Mouse (Mus musculus) cerebral cortex, adult 2 months (tissue): ENCODE measurements around the gene Socs7.

ENCODE experiments used
- WGBS: fragments of 180-500 bp; shearing (Covaris S2); methylation state at CpG from one replicate; pipeline ENCODE4 v1.1.7; 2018; 5-methylcytosine and 5-hydroxymethylcytosine counted together

Socs7 gene

DNA sequence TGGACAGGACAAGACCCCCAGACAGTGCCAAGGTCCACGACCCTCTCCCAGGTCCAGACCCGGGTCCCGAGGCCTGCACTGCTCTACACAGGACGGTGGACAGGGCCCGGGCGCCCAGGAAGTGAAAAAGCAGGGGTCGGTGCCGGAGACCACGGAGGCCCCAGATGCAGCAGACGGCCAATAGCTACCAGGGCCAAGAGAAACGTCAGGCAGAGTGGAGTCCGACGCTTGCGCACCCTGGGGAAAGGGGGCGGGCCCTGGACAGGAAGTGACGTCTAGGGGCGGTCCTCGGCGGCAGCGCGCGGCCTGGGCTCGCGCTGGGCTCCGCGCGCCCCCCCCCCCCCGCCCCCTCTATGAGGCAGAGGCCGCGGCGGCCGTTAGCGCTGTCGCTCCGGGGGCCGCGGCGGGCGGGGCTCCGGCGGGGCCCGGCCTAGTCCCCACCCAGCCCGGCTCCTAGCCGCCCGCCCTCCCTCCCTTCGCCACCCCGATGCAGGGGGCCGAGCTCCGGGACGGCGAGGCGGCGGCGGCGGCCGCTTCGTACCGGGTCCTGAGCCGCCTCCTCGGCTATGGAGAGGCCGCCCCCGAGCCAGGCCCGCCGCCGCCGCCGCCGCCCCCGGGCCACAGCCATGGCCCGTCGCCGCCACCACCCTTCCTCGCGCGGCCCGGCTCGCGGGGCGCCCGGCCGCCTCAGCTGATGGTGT, at the start of gene Socs7:
TSS of gene Socs7 (plus strand) at position 604 of the 701 bp plus-strand sequence.
- WGBS, result 1% methylated on average over 47 of the region's 81 CpGs

DNA sequence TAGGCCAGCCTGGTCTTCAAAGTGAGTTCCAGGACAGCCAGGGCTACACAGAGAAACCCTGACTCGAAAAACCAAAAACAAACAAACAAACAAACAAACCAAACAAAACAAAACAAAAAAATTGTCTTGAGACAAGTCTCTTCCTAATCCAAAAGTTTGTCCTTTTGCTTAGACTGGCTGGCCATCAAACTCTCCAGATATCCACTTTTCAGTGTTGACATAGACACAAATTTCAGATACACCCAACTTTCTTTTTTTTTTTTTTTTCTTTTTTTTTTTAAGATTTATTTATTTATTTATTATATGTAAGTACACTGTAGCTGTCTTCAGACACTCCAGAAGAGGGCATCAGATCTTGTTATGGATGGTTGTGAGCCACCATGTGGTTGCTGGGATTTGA, 49.5 kb upstream of the Socs7 start:
- 88% methylated on average over 1 of the region's 1 CpGs for WGBS

DNA sequence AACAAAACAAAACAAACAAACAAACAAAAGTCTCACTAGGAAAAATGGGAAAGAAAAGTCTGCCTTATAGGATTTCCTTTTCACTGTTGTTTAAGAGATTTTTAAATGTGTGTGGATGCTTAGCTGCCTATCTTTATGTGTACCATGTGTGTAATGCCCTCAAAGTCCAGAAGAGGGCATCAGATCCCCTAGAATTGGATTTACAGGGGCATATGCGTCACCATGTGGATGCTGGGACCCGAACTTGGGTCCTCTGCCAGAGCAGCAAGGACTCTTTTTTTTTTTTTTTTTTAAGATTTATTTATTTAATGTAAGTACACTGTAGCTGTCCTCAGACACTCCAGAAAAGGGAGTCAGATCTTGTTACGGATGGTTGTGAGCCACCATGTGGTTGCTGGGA, 48.2 kb upstream of the Socs7 start:
- WGBS, result 92% methylated on average over 3 of the region's 3 CpGs

DNA sequence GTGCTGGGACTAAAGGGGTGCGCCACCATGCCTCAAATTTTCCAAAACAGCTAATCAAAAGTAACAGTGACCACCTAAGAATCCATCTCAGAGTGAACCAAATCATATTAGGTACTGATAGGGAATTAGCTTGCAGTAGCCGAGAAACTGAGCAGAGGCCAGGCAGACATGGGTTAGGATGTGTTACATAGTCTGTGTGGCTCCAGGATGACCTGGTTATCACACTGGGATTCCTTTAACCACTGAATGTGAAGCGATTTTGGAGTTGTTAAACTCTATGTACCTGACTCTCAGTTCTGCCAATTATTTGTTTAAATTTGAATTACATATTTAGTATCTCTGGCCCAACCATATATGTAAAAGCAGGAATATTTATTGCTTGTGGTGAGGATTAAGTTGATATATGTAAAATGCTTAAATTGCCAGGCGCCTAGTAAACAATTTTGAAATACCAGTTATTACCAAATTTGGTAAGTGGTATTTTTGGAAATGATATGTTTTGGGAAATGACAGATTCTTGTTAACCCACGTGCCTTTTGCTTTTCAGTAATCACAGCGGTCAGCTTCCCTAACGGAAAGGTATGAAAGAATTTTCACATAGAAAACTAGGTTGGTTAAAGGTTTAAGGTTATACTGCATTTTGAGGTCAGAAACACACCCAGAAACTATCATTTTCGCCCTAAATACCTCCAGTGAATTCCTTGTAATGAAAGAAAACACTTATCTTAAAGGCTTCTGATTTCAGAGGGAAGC, 47.4 kb upstream of the Socs7 start:
- WGBS, result 39% methylated on average over 8 of the region's 8 CpGs

DNA sequence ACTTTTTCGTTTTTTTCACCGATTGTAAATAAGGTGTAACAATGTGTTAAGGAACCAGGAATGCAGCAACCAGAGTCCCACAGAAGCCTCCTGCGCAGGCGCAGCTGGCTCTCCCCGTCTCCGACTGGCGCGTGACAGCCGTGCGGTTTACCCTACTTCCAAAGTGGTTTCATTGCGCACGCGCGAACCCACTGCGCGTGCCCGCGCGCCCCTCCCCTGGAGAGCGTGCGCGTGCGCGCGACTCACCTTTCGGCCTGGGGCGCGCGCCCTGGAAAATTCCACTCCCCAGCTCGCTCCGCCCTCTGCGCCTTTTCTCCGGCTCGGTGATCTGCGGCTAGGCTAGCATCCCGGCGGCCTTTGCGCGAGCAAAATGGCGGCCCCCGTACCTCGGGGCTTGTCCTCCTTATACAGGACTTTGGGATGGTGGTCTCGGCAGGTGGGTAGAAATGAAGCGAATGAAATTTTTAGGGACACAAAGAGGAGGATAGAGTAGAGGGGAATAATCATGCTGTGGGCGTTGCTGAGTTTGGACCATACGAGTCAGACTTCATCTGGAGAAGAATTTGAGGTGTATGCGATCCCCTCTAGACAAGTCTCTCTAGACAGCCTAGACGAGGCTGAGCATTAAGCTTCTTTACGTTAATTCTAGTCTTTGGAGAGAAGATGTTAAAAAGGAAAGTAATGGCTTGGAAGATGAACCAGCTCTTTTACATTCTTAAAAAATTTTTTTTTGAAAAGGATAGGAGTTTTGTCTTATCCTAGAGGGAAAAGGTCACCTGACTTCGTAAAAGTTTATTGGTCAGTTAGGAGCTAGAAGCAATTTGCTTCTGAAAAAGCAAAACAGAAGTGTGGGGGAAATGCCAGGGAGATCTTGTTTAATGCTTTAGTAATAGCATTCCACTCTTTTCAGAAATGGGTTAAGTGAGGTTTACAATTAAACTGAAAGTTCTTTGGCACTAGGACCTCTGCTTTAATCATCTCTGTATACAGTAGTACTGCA, 46.5 kb upstream of the Socs7 start, which contains the start of gene Mrpl45:
TSS of gene Mrpl45 (plus strand) at position 213 of the 1,000 bp plus-strand sequence.
- WGBS, result under 1% methylated on average over 50 of the region's 50 CpGs

DNA sequence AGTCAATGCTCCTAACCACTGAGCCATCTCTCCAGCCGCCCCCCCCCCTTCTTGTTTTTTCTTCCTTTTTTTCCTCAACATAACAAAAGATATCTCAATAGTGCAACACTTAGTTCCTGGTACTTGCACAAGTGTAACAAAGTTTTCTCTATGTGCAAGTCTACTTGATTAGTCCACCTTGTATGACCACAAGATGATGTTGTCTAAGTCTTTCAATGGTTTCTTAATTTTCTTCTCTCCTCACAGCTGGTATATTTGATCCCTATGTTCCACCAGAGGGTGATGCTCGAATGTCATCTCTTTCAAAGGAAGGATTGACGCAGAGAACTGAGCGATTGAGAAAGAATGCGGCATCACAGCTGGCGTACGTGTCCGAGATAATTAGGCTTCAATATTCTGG, 41.2 kb upstream of the Socs7 start:
- 93% methylated on average over 8 of the region's 8 CpGs for WGBS

DNA sequence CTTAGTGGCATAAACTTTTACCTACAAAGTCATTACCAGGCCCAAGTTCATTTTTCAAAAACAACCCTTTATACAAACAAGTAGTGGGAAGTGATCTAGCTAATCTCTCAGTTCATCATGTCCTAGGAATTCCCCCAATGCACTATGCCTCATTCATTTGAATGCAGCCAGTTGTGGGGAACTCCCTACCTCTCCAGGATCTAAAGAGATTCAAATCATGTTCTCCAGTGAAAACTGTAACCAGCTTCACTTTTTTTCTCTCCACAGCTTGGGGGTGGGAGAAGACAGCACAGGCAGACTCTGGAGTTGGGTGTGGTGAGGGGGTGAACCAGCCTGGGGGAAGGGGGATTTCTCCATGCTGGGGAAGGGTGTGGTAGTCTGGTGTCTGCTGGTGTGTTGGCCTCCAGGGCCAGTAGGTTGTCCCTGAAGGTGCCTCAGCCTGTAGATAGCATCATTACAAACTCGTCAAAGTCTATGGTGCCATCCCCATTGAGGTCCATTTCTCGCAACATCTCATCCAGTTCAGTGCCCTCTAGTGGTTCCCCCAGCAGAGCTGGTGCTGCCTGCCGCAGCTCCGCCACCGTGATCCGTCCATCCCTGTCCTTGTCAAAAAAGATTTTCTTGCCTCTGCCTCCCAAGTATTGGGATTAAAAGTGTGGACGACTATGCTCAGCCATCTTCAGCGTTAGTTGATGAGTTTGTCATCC, 40.3 kb upstream of the Socs7 start:
- 86% methylated on average over 8 of the region's 8 CpGs for WGBS

DNA sequence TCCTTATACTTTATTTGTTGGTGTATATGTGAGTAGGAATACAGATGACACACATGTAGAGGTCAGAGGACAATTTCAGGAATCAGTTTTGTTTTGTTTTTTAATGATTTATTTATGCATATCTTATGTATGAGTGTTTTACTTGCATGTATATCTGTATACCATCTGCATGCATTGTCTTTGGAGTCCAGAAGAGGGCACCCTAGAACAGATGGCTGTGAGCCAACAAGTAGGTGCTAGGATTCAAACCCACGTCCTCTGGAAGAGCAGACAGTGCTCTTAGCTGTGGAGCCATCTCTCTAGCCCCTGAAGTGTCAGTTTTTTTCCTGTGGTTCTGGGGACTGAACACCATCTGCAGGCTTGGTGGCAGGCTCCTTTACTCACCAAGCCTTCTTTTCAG, 37.1 kb upstream of the Socs7 start:
- 59% methylated on average over 1 of the region's 1 CpGs for WGBS

DNA sequence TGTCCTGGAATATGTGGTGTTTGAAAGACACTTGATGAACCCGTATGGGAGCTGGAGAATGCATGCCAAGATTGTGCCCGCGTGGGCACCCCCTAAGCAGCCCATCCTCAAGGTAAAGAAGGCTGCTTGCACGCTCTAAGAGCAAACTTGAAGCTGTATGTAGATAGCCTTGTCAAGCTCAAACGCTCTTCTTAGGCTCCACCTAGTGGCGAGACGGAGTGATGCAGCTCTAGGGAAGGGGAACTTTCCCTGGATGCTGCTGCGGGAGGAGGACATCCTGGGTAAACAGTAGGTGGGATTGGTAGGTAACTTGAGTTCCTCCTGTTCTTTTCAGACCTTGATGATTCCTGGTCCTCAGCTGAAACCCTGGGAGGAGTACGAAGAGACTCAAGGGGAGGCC, 34.2 kb upstream of the Socs7 start:
- WGBS, result 17% methylated on average over 9 of the region's 9 CpGs

DNA sequence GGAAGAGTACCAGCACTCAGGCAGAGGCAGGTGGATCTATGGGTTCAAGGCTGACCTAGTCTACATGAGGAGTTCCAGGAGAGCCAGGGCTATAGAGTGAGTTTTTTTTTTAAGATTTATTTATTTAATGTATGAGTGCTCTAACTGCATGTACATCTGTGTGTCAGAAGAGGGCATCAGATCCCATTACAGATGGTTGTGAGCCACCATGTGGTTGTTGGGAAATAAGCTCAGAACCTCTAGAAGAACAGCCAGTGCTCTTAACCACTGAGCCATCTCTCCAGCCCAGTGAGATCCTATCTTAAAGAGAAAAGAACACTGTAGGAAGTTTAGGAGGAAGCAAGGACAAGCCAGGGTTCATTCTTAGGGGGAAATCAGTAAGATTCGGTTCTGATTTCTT, 32.0 kb upstream of the Socs7 start:
- 96% methylated on average over 1 of the region's 1 CpGs for WGBS

DNA sequence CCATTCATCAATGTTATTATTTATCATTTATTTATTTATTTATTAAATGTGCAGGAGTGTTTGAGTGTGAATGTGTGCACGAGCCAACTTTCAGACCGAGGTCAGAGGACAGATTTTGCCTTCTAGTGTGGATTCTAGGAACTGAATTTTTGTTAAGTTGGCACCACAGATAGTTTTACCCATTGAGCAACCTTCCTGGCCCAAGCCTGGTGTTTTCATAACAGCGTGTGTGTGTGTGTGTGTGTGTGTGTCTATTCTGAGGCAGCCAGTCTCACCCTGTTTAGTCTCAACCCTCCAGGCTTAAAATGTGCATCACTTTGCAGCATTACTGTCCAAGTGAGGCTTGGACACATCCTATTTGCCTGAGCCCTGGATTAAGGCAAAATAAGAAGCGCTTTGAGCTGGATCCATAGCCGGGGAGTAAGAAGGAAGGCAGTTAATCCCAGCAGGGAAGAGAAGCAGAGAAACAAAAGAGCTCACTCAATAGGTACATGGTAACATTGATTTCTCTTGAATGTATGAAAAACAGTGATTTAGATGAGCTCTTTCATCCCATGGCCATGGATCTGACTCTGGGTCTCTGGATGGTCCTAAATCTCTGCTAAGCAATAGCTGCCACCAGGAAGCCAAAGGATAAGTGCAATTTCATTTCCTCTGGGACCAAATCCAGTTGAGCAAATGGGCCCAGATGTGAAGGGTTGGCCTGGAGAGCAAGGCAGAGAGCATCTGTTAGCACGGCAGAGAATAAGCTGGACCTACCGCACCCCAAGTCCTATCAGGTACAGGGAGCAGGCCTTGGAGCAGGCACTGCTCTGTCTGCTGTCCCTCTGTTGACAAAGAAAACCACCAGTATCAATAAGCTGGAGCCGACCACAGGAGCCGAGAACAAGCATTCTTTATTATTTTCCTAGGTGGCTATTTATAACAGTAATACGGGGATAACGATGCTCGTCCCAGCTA, 30.8 kb upstream of the Socs7 start:
- WGBS, result 83% methylated on average over 12 of the region's 12 CpGs

DNA sequence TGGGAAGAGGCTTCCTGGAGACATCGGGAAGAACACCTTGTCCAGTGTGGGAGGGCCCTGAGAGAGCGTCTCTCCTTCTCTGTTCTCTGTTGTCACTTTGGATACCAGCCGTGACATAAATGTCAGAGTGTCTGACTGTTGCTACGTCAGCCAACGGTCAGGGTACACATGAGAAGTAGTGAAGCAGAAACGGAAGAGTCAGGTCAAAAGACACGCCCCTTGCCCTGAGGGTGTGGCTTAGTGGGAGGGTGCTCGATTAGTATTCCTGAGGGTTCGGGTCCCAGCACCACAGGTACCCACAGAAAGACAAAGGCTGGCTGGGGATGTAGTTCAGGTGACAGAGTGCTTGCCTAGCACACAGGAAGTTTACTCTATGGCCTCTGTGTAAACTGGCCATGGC, 29.3 kb upstream of the Socs7 start:
- WGBS, result 74% methylated on average over 9 of the region's 9 CpGs

DNA sequence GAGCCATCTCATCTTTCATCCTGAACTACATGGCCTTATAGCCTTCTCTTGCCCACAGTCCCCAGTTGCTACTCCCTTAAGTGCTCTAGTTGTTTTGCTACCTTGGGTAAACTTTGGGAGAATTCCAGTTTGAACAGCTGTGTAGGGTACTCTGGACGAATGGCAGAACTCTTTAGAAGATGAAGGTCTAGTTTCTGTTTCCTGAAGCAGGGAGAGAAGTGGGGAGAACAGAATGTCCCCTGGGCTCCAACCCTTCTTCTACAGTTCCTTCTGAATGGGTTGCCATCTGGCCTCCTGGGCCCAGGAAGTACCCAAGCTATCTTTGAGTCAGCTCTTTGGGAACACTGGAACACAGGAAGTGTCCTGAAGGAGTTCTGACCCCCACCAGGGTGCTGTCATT, 28.5 kb upstream of the Socs7 start:
- 71% methylated on average over 1 of the region's 1 CpGs for WGBS

DNA sequence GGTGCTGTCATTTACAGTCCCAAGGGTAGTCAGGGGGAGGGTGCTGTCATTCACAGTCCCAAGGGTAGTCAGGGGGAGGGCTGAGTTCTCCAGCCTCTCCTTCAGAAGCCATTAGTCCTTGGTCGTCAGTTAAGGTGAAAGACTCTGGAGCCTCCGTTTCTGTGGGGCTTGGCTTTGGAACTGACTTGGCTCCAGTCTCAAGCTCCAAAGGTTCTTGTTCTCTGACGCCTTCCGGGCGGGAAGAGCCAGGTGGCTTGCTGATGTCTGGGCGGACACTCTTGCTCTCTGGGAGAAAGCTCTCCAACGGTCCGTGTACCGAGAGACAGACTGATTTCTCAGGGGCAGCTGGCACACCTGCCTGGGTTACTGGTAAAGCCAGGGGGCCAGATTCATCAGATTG, 28.0 kb upstream of the Socs7 start:
- 89% methylated on average over 9 of the region's 9 CpGs for WGBS

DNA sequence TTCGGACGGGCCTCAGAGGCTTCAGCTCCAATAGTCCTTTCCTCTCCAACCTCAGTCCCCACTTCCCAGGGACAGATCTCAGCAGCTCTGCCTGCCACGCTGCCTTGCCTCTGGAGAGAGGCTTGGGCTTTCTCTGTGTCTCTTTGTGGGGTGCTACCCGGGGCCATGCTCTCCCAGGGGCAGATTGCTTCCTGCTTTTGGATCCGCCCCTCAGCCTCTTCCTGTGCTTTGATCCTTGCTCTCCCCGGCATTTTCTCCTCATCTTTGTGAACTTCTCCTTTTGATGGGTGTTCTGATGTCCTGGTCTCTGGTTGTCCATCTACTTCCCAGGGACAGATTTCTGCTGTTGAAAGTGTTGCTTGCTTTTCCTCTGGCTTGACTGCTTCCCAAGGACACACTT, 26.1 kb upstream of the Socs7 start:
- 74% methylated on average over 6 of the region's 6 CpGs for WGBS

DNA sequence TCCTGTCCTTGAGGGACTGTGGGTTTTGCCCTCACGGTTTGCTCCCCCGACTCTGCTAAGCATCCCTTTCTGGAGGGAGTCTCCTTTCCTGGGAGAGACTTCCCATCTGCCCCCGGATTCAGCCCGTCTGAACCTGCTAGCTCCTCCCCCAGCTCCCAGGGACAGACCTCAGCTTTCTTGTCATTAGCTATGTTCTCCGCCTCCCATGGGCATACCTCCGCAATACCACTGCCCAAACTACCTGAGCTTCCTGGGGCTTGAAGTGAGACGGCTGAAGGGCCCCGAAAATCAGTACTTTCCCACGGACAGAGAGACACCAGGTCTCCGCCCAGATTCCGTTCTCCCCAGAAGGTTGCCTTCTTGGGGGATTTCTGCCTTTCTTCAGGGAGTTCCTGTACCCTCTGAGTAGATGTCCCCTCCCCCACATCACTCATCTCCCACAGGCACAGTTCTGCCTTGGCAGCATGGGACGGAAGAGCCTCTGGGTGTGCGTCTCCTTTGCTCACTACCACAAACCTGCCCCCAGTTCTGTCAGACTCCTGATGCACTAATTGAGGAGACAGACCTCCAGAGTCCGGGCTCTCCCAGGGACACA, 25.5 kb upstream of the Socs7 start:
- 76% methylated on average over 14 of the region's 14 CpGs for WGBS

DNA sequence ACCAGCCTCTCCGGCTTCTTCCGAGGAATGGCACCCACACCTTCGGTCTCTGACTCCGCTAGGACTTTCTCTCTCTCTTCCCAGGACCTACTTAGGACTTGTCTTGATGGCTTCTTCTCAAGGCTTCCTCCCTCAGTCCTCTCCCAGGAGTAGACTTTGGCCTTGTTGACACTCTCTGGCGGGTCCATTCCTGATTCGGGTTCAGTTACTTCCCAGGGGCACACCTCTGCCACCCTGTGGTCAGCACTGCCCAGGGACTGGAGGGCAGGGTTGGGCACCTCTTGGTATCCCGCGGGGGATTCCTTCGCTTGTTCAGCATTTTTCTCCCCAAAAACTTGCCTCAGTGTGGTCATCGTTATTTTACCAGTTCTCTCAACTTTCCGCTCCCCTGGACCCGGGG, 25.0 kb upstream of the Socs7 start:
- WGBS, result 92% methylated on average over 12 of the region's 12 CpGs

DNA sequence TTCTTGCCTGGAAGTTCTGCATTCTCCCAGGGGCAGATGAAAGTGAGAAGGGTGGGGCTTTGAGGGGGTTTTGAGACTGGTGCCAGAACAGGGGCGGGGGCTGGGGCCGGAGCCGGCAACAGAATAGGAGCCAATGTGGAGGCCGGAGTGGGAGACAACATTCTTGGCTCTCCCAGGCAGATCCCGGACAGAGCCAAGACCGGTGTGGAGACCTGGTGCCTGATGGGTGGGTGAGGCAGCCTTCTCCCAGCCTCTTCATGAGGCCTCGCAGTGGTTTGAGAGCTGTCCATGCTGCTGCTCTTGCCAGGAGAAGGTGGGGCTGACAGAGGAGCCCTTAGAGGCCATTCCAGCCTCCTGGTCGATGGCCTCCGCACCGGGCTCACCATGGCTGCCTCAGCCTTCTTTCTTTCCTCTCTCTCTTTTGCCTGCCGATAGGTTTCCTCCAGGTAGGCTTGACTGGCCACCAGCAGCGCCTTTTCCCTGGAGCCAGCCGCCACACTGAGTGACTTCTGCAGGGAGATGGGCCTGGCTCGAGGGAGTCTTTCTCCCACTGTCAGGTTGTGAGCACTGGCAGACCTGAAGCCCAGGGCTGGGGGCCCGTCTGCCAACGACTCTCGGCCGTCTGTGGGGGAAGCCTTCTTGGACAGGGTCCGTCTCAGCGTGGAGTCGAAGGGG, 23.9 kb upstream of the Socs7 start:
- 52% methylated on average over 21 of the region's 21 CpGs for WGBS

DNA sequence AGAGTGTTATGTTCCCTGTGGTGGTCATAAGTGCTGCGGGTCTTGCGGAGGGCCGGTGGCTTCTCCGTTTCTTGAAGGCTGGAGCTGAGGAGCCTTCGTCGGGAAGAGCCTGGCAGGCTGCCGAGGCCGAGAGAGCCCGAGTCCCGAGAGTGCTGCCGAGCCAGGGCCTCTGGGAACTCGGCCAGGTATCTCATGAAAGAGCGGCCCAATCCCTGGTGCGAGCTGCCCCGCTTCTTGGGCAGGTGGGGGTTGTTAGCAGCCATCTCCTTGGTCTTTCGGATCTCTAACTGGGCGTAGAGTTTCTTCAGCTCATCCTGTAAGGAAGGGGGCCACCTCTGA, 23.4 kb upstream of the Socs7 start:
- WGBS, result 41% methylated on average over 17 of the region's 17 CpGs
